Mouse (Mus musculus) spleen, adult 12 weeks (tissue): ENCODE data around the gene Grin2c.

Experiments used
- DNase-seq: peaks from one replicate; pipeline ENCODE4 v3.0.0; 2022; ENCODE audit warnings: low spot score

Grin2c gene

GRCm38 (mm10) chr11:115283486-115283765, 16.4 kb upstream of the Grin2c start:
- no peak for DNase-seq

- DNase-seq: no peak
Measured at GRCm38 (mm10) chr11:115282723-115283485, 15.9 kb upstream of the Grin2c start.

GRCm38 (mm10) chr11:115282295-115282694, 15.3 kb upstream of the Grin2c start:
- no peak for DNase-seq

- no peak for DNase-seq
Measured at GRCm38 (mm10) chr11:115279726-115280125, 12.7 kb upstream of the Grin2c start.

GRCm38 (mm10) chr11:115278176-115278575, 11.1 kb upstream of the Grin2c start:
- no peak for DNase-seq

- DNase-seq: no peak
Measured at GRCm38 (mm10) chr11:115277604-115277975, 10.5 kb upstream of the Grin2c start.

GRCm38 (mm10) chr11:115276780-115277603, 9.9 kb upstream of the Grin2c start, which contains the start of gene Fdxr:
TSS of gene Fdxr (minus strand) at chr11:115277050.
- DNase-seq: peak; percentile 97

GRCm38 (mm10) chr11:115275954-115276353, 8.9 kb upstream of the Grin2c start:
- no peak for DNase-seq

- DNase-seq: no peak
Measured at GRCm38 (mm10) chr11:115275509-115275908, 8.5 kb upstream of the Grin2c start.

GRCm38 (mm10) chr11:115274771-115275170, 7.7 kb upstream of the Grin2c start:
- DNase-seq: no peak

- DNase-seq: no peak
Measured at GRCm38 (mm10) chr11:115274178-115274577, 7.1 kb upstream of the Grin2c start.

- no peak for DNase-seq
Measured at GRCm38 (mm10) chr11:115273735-115274134, 6.7 kb upstream of the Grin2c start.

GRCm38 (mm10) chr11:115272894-115273498, 6.0 kb upstream of the Grin2c start:
- DNase-seq: no peak

GRCm38 (mm10) chr11:115271481-115271880, 4.4 kb upstream of the Grin2c start:
- DNase-seq: no peak

- DNase-seq: no peak
Measured at GRCm38 (mm10) chr11:115271052-115271451, 4.0 kb upstream of the Grin2c start.

- peak; percentile 64 for DNase-seq
Measured at GRCm38 (mm10) chr11:115270148-115270861, 3.3 kb upstream of the Grin2c start.

- DNase-seq: no peak
Measured at GRCm38 (mm10) chr11:115269330-115270066, 2.5 kb upstream of the Grin2c start.

- DNase-seq: no peak
Measured at GRCm38 (mm10) chr11:115267958-115268357, 915 bp upstream of the Grin2c start.

GRCm38 (mm10) chr11:115266400-115266778, 654 bp downstream of the Grin2c start:
- DNase-seq: no peak

GRCm38 (mm10) chr11:115265771-115266399, 1.2 kb downstream of the Grin2c start:
- no peak for DNase-seq
